Mouse (Mus musculus): ENCODE measurements around the gene Il27ra. TPM values are rescaled to one million over a fixed set of nuclear protein-coding genes. Genes with fewer than 3 reads are reported as not detected.
"Not testable (repeated sequence)": the region's sequence is repeated elsewhere in the genome, so short reads cannot be mapped to it uniquely, and the experiment has no call there.

The Il27ra gene
- total and polyA plus RNA-seq, 2 experiments from 2014 or later = 2.6 to 3.9 TPM

GRCm38 (mm10) chr8:83994030-83994429, 48.4 kb downstream of the Il27ra start:
- DNase-seq (ENCODE audit: low spot score) (no peak), ATAC-seq (ENCODE audit: insufficient read depth, low read depth) (no peak)
- Histone ChIP-seq H3K4me2 (ENCODE audit: low read depth, low read length) (no peak overlapping the region), H3K4me1 (ENCODE audit: control insufficient read depth, insufficient read depth) (0 out of 2 replicates have a peak, but pooled peaks cover 5% of the 10 kb centered on the region), H3K36me3 (replicated peaks; ENCODE audit: control insufficient read depth, insufficient read depth, low read length) (peaks cover 52% of the 10 kb centered on the region), H3K9ac (replicated peaks; ENCODE audit: low read depth, low read length) (no peak overlapping the region), H3K4me3 (ENCODE audit: low read depth, low read length) (no peak overlapping the region), H3K27ac (ENCODE audit: low read depth) (no peak overlapping the region), H3K9me3 (replicated peaks; ENCODE audit: control insufficient read depth, low read length) (no peaks in the 10 kb centered on the region), H3K27me3 (ENCODE audit: control insufficient read depth, insufficient read depth, low read length) (no peaks in the 10 kb centered on the region)
- WGBS = 77% methylated on average over 3 of the region's 3 CpGs
- TF ChIP-seq EP300 (IDR thresholded peaks at IDR 0.05; ENCODE audit: low read depth) (no peak), CTCF (IDR thresholded peaks at IDR 0.05; ENCODE audit: low read depth) (no peak)

- H3K9me3 ChIP-seq (replicated peaks; ENCODE audit: control insufficient read depth, low read length) = no peaks in the 10 kb centered on the region
- ATAC-seq (ENCODE audit: insufficient read depth, low read depth) = no peak
- H3K4me2 ChIP-seq (ENCODE audit: low read depth, low read length) = no peak overlapping the region
- no peaks in the 10 kb centered on the region for H3K27me3 ChIP-seq (ENCODE audit: control insufficient read depth, insufficient read depth, low read length)
- H3K27ac ChIP-seq (ENCODE audit: low read depth) = no peak overlapping the region
- peaks cover 67% of the 10 kb centered on the region for H3K36me3 ChIP-seq (replicated peaks; ENCODE audit: control insufficient read depth, insufficient read depth, low read length)
- 0 out of 2 replicates have a peak, but pooled peaks cover 2% of the 10 kb centered on the region for H3K4me1 ChIP-seq (ENCODE audit: control insufficient read depth, insufficient read depth)
- WGBS = 80% methylated on average over 2 of the region's 2 CpGs
- no peak overlapping the region for H3K4me3 ChIP-seq (ENCODE audit: low read depth, low read length)
- H3K9ac ChIP-seq (replicated peaks; ENCODE audit: low read depth, low read length) = no peak overlapping the region
- DNase-seq (ENCODE audit: low spot score) = no peak
- no peak for TF ChIP-seq CTCF (IDR thresholded peaks at IDR 0.05; ENCODE audit: low read depth)
- TF ChIP-seq EP300 (IDR thresholded peaks at IDR 0.05; ENCODE audit: low read depth) = no peak
Measured at GRCm38 (mm10) chr8:83992488-83992887, 49.9 kb downstream of the Il27ra start.

- Histone ChIP-seq H3K27ac (ENCODE audit: low read depth) (no peak overlapping the region), H3K36me3 (replicated peaks; ENCODE audit: control insufficient read depth, insufficient read depth, low read length) (peaks cover 86% of the 10 kb centered on the region), H3K9ac (replicated peaks; ENCODE audit: low read depth, low read length) (no peak overlapping the region), H3K27me3 (ENCODE audit: control insufficient read depth, insufficient read depth, low read length) (no peaks in the 10 kb centered on the region), H3K4me2 (ENCODE audit: low read depth, low read length) (no peak overlapping the region), H3K4me3 (ENCODE audit: low read depth, low read length) (no peak overlapping the region), H3K9me3 (replicated peaks; ENCODE audit: control insufficient read depth, low read length) (no peaks in the 10 kb centered on the region), H3K4me1 (ENCODE audit: control insufficient read depth, insufficient read depth) (no peaks in the 10 kb centered on the region)
- DNase-seq (ENCODE audit: low spot score) (no peak), ATAC-seq (ENCODE audit: insufficient read depth, low read depth) (peak; percentile 22; the same call in 1 of the 2 replicates)
- TF ChIP-seq CTCF (IDR thresholded peaks at IDR 0.05; ENCODE audit: low read depth) (no peak), EP300 (IDR thresholded peaks at IDR 0.05; ENCODE audit: low read depth) (no peak)
- WGBS = 92% methylated on average over 14 of the region's 14 CpGs
Measured at GRCm38 (mm10) chr8:83990170-83990569, 52.2 kb downstream of the Il27ra start.

GRCm38 (mm10) chr8:83989243-83989642, 53.1 kb downstream of the Il27ra start:
- ATAC-seq (ENCODE audit: insufficient read depth, low read depth) (no peak), DNase-seq (ENCODE audit: low spot score) (no peak)
- TF ChIP-seq CTCF (IDR thresholded peaks at IDR 0.05; ENCODE audit: low read depth) (no peak), EP300 (IDR thresholded peaks at IDR 0.05; ENCODE audit: low read depth) (no peak)
- Histone ChIP-seq H3K9me3 (replicated peaks; ENCODE audit: control insufficient read depth, low read length) (no peaks in the 10 kb centered on the region), H3K4me1 (ENCODE audit: control insufficient read depth, insufficient read depth) (no peaks in the 10 kb centered on the region), H3K27me3 (ENCODE audit: control insufficient read depth, insufficient read depth, low read length) (no peaks in the 10 kb centered on the region), H3K4me2 (ENCODE audit: low read depth, low read length) (no peak overlapping the region), H3K9ac (replicated peaks; ENCODE audit: low read depth, low read length) (no peak overlapping the region), H3K27ac (ENCODE audit: low read depth) (no peak overlapping the region), H3K4me3 (ENCODE audit: low read depth, low read length) (no peak overlapping the region), H3K36me3 (replicated peaks; ENCODE audit: control insufficient read depth, insufficient read depth, low read length) (peaks cover 87% of the 10 kb centered on the region)
- WGBS = 88% methylated on average over 7 of the region's 7 CpGs

GRCm38 (mm10) chr8:83983222-83983621, 59.2 kb downstream of the Il27ra start:
- H3K4me2 ChIP-seq (ENCODE audit: low read depth, low read length); DNase-seq (ENCODE audit: low spot score); H3K27me3 ChIP-seq (ENCODE audit: control insufficient read depth, insufficient read depth, low read length); H3K4me3 ChIP-seq (ENCODE audit: low read depth, low read length); H3K9ac ChIP-seq (replicated peaks; ENCODE audit: low read depth, low read length); H3K27ac ChIP-seq (ENCODE audit: low read depth); ATAC-seq (ENCODE audit: insufficient read depth, low read depth); H3K9me3 ChIP-seq (replicated peaks; ENCODE audit: control insufficient read depth, low read length): not testable (repeated sequence)
- 96% methylated on average over 2 of the region's 2 CpGs for WGBS
- TF ChIP-seq CTCF (IDR thresholded peaks at IDR 0.05; ENCODE audit: low read depth) = peak; percentile 8; the same call in 1 of the 2 replicates
- Histone ChIP-seq H3K36me3 (replicated peaks; ENCODE audit: control insufficient read depth, insufficient read depth, low read length) (peaks cover 71% of the 10 kb centered on the region), H3K4me1 (ENCODE audit: control insufficient read depth, insufficient read depth) (peaks cover 24% of the 10 kb centered on the region)

GRCm38 (mm10) chr8:83982449-83982848, 59.9 kb downstream of the Il27ra start:
- no peak for TF ChIP-seq CTCF (IDR thresholded peaks at IDR 0.05; ENCODE audit: low read depth)
- TF ChIP-seq EP300 (IDR thresholded peaks at IDR 0.05; ENCODE audit: low read depth) = no peak
- Histone ChIP-seq H3K4me2 (ENCODE audit: low read depth, low read length) (no peak overlapping the region), H3K27me3 (ENCODE audit: control insufficient read depth, insufficient read depth, low read length) (no peaks in the 10 kb centered on the region), H3K4me3 (ENCODE audit: low read depth, low read length) (no peak overlapping the region), H3K9ac (replicated peaks; ENCODE audit: low read depth, low read length) (no peak overlapping the region), H3K27ac (ENCODE audit: low read depth) (peak overlapping the region; percentile 41), H3K4me1 (ENCODE audit: control insufficient read depth, insufficient read depth) (peaks cover 32% of the 10 kb centered on the region), H3K36me3 (replicated peaks; ENCODE audit: control insufficient read depth, insufficient read depth, low read length) (peaks cover 63% of the 10 kb centered on the region), H3K9me3 (replicated peaks; ENCODE audit: control insufficient read depth, low read length) (no peaks in the 10 kb centered on the region)
- WGBS = 70% methylated on average over 4 of the region's 4 CpGs
- DNase-seq (ENCODE audit: low spot score) (no peak), ATAC-seq (ENCODE audit: insufficient read depth, low read depth) (no peak)
